Mouse (Mus musculus) limb, embryonic 14.5 days (tissue): ENCODE measurements at regions not wholly inside any gene's neighbourhood (a gene's known extent, or its start where the extent isn't known, plus 50 kb on each side); places are given as distances from the start of the nearest gene placed in this dataset.
"Not testable (repeated sequence)": the region's sequence is repeated elsewhere in the genome, so short reads cannot be mapped to it uniquely, and the experiment has no call there.

Source experiments
- ATAC-seq: fragments of 200-750 bp; cut with Nextera tagmentation; 2 replicates; pipeline ENCODE4 v1.8.0; 2017; ENCODE audit warnings: low read depth, moderate number of reproducible peaks, moderate TSS enrichment; ENCODE audit not compliant: low FRiP score
- DNase-seq: peaks from one replicate; pipeline ENCODE4 v3.0.0-alpha.2; 2015; ENCODE audit warnings: low spot score
- H3K27ac ChIP-seq: fragments of 300-500 bp; sonication (generic); replicated peaks from 2 replicates; pipeline ENCODE4 v1.5.1; 2014; ENCODE audit warnings: low read depth, mild to moderate bottlenecking, low read length, moderate library complexity, mixed read lengths
- H3K27me3 ChIP-seq: fragments of 300-500 bp; sonication (generic); 2 replicates; pipeline ENCODE4 v1.6.1; 2014; ENCODE audit warnings: low read length, mixed read lengths; ENCODE audit not compliant: control insufficient read depth, insufficient read depth
- H3K36me3 ChIP-seq: fragments of 300-500 bp; sonication (generic); 2 replicates; pipeline ENCODE4 v1.6.1; 2014; ENCODE audit warnings: mild to moderate bottlenecking, low read length, moderate library complexity, mixed read lengths; ENCODE audit not compliant: control insufficient read depth, insufficient read depth
- H3K4me1 ChIP-seq: fragments of 300-500 bp; sonication (generic); 2 replicates; pipeline ENCODE4 v1.6.1; 2014; ENCODE audit warnings: antibody characterized with exemption, low read length, mixed read lengths; ENCODE audit not compliant: control insufficient read depth, insufficient read depth
- H3K4me2 ChIP-seq: fragments of 300-500 bp; sonication (generic); replicated peaks from 2 replicates; pipeline ENCODE4 v1.6.1; 2014; ENCODE audit warnings: low read depth, mild to moderate bottlenecking, low read length, moderate library complexity; ENCODE audit not compliant: severe bottlenecking
- H3K4me3 ChIP-seq: fragments of 300-500 bp; sonication (generic); replicated peaks from 2 replicates; pipeline ENCODE4 v1.5.1; 2014; ENCODE audit warnings: low read length
- H3K9ac ChIP-seq: fragments of 300-500 bp; sonication (generic); 2 replicates; pipeline ENCODE4 v1.6.1; 2014; ENCODE audit warnings: mild to moderate bottlenecking, low read depth, low read length, moderate library complexity; ENCODE audit not compliant: severe bottlenecking
- H3K9me3 ChIP-seq: fragments of 300-500 bp; sonication (generic); 2 replicates; pipeline ENCODE4 v1.6.1; 2016; ENCODE audit warnings: low read length; ENCODE audit not compliant: control insufficient read depth
- POLR2A ChIP-seq: fragments of 200-500 bp; IDR thresholded peaks from 2 replicates; pipeline ENCODE4 v1.8.0; 2012; ENCODE audit warnings: inconsistent platforms, mild to moderate bottlenecking, moderate library complexity, borderline replicate concordance; ENCODE audit not compliant: insufficient read depth, insufficient read length; ENCODE audit errors: extremely low read depth
- WGBS: fragments of 180-500 bp; shearing (Covaris S2); extraction: QIAGEN DNeasy Blood & Tissue Kit; methylation state at CpG from one replicate; pipeline ENCODE4 v1.1.7; 2014; 5-methylcytosine and 5-hydroxymethylcytosine counted together

DNA sequence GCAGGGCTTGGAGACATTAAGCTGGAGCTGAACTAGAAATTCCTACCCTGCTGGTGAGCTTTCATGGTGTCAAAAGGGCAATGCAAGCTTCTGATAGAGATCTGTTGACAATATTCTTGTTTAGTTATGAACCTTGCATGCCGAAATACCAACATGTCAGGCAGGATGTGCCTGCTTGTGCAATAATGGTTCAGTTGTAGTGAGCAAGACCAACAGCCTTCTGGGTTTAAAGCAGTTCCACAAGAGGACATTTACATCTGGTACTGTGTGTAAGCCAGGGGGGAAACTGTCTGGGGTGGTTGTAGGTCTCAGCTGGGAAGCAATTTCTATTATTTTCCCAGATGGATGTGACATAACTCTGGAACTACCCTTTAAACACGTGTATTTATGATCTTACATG lies 987.6 kb upstream of the Gm38303 start:
- no peak for ATAC-seq
- 59% methylated on average over 2 of the region's 2 CpGs for WGBS
- no peak overlapping the region for H3K9ac ChIP-seq

GRCm38 (mm10) chr3:11293001-11293400 lies 957.5 kb upstream of the Gm38303 start:
- H3K36me3 ChIP-seq, result no peaks in the 10 kb centered on the region
- no peak overlapping the region for H3K9ac ChIP-seq
- DNase-seq (no peak), ATAC-seq (no peak)
- H3K9me3 ChIP-seq, result no peaks in the 10 kb centered on the region
- H3K4me3 ChIP-seq, result no peak overlapping the region
- no peak for TF ChIP-seq POLR2A
- no peak overlapping the region for H3K4me2 ChIP-seq
- WGBS, result 74% methylated on average over 3 of the region's 3 CpGs
- no peaks in the 10 kb centered on the region for H3K4me1 ChIP-seq
- no peaks in the 10 kb centered on the region for H3K27me3 ChIP-seq
- no peak overlapping the region for H3K27ac ChIP-seq

More for the DNA sequence above, 987.6 kb upstream of the Gm38303 start:
- no peak overlapping the region for H3K27ac ChIP-seq
- H3K36me3 ChIP-seq, result no peaks in the 10 kb centered on the region
- H3K27me3 ChIP-seq, result no peaks in the 10 kb centered on the region
- H3K9me3 ChIP-seq, result no peaks in the 10 kb centered on the region
- no peaks in the 10 kb centered on the region for H3K4me1 ChIP-seq
- no peak overlapping the region for H3K4me3 ChIP-seq
- no peak for DNase-seq
- no peak overlapping the region for H3K4me2 ChIP-seq
- TF ChIP-seq POLR2A, result no peak

DNA sequence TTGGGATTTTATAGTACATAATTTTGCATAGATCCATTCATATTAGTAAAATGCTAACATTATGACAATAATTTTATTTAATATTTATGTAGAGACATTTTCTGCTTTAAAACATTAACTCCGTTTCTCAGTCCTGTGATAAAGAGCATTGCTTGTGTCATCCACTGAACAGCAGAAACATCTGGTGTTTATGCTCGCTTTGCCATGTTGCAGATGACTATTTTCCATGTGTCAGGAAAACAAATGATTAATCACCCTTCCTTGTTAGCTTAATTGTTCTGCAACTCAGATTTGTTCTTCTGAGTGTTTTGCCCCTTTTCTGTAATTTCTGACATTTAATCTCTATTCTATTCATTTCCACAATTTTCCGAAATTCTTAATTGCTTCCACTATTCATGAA lies 925.6 kb upstream of the Gm38303 start:
- H3K27me3 ChIP-seq, result no peaks in the 10 kb centered on the region
- no peak overlapping the region for H3K27ac ChIP-seq
- H3K4me2 ChIP-seq, result no peak overlapping the region
- H3K4me3 ChIP-seq, result no peak overlapping the region
- no peaks in the 10 kb centered on the region for H3K9me3 ChIP-seq
- DNase-seq (no peak), ATAC-seq (no peak)
- no peak for TF ChIP-seq POLR2A
- H3K4me1 ChIP-seq, result no peaks in the 10 kb centered on the region
- H3K36me3 ChIP-seq, result no peaks in the 10 kb centered on the region
- WGBS, result 78% methylated on average over 3 of the region's 3 CpGs
- no peak overlapping the region for H3K9ac ChIP-seq

GRCm38 (mm10) chr3:11213996-11214395 lies 878.5 kb upstream of the Gm38303 start:
- H3K27ac ChIP-seq, result no peak overlapping the region
- no peaks in the 10 kb centered on the region for H3K9me3 ChIP-seq
- DNase-seq, result no peak
- H3K36me3 ChIP-seq, result no peaks in the 10 kb centered on the region
- no peak for TF ChIP-seq POLR2A
- no peaks in the 10 kb centered on the region for H3K27me3 ChIP-seq
- H3K4me3 ChIP-seq, result no peak overlapping the region
- no peaks in the 10 kb centered on the region for H3K4me1 ChIP-seq
- H3K4me2 ChIP-seq, result no peak overlapping the region
- 86% methylated on average over 2 of the region's 2 CpGs for WGBS
- ATAC-seq, result no peak
- H3K9ac ChIP-seq, result no peak overlapping the region

DNA sequence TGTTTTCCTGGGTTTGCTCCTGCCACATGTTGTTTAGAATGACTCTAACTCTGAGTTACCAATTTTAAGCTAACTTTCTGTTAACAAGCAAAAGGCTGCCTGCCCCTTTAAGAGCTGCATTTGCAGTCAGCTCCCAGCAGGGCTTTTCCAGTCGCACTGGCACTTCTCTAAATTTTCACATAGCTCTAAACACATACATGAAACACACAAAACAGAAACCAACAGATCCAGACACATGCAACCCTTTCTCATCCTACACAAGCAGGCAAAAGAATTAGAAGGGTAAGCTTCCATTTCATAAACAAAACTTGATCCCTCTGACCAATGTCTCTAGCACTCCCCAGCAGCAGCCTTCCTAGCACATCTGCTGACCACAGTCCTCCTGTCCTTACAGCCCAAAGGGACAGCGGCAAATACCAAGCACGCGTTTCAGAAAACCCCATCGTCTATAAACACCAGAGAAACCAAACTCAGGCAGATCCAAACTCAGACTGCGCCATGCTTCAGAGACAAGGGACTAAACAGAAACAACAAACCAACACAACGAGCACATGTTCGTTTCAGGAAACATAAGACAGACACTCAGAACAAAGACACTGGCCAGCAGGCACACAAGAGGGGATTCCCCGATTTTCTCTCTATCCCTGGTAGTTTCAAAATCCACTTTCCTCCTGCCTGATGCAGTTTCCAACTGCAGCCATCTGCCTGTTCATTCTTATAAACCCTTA lies 877.6 kb upstream of the Gm38303 start:
- H3K9ac ChIP-seq, ATAC-seq, H3K4me1 ChIP-seq, H3K27me3 ChIP-seq, DNase-seq, H3K4me2 ChIP-seq, H3K4me3 ChIP-seq, H3K36me3 ChIP-seq, H3K27ac ChIP-seq, H3K9me3 ChIP-seq: not testable (repeated sequence)
- 27% methylated on average over 9 of the region's 9 CpGs for WGBS

- H3K27ac ChIP-seq, H3K4me3 ChIP-seq, H3K9ac ChIP-seq, ATAC-seq, H3K4me2 ChIP-seq, DNase-seq, H3K4me1 ChIP-seq, H3K9me3 ChIP-seq, H3K36me3 ChIP-seq, H3K27me3 ChIP-seq: not testable (repeated sequence)
- WGBS, result 58% methylated on average over 4 of the region's 4 CpGs
These were observed 876.9 kb upstream of the Gm38303 start for GRCm38 (mm10) chr3:11212290-11212912.

GRCm38 (mm10) chr3:11210920-11211811 lies 875.7 kb upstream of the Gm38303 start:
- not testable (repeated sequence) for ATAC-seq, DNase-seq, H3K4me1 ChIP-seq, H3K36me3 ChIP-seq, H3K9ac ChIP-seq, H3K27me3 ChIP-seq, H3K9me3 ChIP-seq, H3K27ac ChIP-seq, H3K4me3 ChIP-seq, H3K4me2 ChIP-seq
- 78% methylated on average over 9 of the region's 10 CpGs for WGBS
